Mouse (Mus musculus) gastrocnemius, adult 8-10 months (tissue): ENCODE data around the gene Fam83e. TPM values are rescaled to one million over a fixed set of nuclear protein-coding genes. Genes with fewer than 3 reads are reported as not detected.

Experiments
- DNase-seq, 2 experiments: peaks; one replicate each; pipeline ENCODE4 v3.0.0; 2022; ENCODE audit warnings: low spot score in 2 of 2
- total RNA-seq, 4 experiments: library from RNA; stranded (reverse); gene quantifications; 2 replicates each; pipeline ENCODE4 v1.2.4; 2022

Fam83e gene
- total RNA-seq, 4 experiments from 2014 or later, result 0.10 to 0.38 TPM; not detected in 2

DNA sequence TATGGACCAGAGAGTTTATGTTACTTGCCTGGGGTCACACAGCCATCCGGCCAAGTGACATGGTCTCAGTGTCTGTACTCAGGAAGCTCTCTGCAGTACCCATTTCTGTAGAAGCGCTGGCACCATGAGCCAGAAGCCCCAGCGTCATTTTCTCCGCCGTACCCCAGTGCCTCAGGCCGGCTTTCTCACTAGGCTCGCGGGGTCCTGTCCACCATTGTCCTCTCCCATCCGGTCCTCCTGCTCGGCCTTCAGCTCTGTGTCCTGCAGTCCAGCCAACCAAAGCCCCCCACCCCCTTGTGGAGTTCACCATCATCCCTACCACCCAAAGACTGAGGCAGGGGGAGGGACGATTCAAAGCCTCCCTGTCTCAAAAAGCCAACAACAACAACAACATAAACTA is 19.4 kb upstream of the Fam83e start:
- DNase-seq, result no peak

DNA sequence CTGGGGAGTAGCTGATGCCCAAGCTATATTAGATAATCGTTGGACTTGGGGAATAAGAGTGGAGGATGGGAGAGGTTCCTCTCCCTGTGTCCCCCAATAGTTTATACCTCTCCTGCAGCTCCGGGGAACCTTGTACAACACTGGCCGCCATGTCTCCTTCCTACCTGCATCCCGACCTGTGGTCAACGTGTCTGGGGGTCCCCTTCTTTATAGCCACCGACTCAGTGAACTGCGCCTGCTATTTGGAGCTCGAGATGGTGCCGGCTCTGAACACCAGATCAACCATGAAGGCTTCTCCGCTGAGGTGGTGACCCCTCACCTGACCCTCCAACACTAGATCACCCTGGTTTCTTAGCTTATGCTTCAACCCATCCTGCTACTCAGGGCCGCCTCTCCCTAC is 18.7 kb upstream of the Fam83e start:
- no peak for DNase-seq

DNA sequence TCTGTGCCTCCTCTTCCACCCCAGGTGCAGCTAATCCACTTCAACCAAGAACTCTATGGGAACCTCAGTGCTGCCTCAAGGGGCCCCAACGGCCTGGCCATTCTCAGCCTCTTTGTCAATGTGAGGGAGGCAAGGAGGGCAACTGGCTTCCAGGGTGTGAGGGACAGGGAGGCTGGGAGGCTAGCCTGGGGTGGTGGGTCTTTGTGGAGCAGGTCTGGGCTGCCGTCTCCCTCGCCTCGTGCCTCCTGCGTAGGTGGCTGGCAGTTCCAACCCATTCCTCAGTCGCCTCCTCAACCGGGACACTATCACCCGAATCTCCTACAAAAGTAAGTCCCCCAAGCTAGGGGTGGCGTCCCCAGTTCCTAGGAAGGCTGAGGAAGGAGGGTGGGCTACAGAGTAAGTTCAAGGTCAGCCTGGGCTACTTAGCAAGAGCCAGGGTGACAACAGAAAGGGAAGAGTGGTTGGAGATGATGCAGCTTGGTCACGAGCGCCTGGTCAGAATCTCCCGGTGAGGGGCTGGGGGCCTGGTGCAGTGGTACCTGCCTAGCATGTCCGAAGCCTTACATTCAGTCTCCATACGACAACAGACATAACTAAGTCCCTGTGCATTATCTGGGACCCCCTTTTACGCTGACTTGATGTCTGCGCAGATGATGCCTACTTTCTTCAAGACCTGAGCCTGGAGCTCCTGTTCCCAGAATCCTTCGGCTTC is 18.0 kb upstream of the Fam83e start:
- DNase-seq, result no peak

DNA sequence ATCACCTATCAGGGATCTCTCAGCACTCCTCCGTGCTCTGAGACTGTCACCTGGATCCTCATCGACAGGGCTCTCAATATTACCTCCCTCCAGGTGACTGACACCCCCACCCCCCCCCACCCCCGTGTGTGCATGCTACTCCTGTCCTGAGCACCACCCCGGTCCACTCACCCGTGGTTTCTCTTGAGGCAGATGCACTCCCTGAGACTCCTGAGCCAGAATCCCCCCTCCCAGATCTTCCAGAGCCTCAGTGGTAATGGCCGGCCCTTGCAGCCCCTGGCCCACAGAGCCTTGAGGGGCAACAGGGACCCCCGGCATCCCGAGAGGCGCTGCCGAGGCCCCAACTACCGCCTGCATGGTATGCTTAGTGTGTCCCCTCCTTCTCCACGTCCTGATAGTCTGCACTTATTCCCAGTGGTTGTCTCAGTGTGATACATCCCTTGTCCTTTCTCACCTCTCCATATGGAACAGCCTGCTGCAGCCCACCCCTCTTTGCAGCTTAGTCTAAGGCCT is 17.4 kb upstream of the Fam83e start:
- DNase-seq, result peak in 1 of 2 experiments; percentile 34

DNA sequence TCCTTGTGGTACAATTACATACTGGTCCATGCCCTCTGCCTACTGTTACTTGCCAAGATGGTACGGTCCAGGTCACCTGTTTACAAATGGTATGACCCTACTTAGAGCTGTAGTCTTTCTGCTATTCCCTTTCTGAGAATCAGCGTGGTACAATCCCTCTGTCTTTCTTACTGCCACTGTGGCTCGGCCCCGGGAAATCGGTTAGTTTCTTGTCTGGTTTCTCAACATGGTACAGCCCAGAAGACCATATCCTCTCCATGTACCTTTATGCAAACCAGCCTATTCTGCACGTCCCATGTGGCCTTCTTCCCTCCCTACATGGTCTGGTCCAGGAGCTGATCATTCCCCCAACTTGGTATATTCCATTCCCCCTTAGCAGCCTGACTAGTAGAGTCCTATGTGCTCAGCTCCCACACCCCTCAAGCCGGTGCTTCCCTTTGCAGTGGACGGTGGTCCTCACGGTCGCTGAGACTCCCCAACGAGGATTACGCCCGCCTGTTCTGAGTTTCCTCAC is 16.9 kb upstream of the Fam83e start:
- peak; percentile 61 to 71 for DNase-seq

DNA sequence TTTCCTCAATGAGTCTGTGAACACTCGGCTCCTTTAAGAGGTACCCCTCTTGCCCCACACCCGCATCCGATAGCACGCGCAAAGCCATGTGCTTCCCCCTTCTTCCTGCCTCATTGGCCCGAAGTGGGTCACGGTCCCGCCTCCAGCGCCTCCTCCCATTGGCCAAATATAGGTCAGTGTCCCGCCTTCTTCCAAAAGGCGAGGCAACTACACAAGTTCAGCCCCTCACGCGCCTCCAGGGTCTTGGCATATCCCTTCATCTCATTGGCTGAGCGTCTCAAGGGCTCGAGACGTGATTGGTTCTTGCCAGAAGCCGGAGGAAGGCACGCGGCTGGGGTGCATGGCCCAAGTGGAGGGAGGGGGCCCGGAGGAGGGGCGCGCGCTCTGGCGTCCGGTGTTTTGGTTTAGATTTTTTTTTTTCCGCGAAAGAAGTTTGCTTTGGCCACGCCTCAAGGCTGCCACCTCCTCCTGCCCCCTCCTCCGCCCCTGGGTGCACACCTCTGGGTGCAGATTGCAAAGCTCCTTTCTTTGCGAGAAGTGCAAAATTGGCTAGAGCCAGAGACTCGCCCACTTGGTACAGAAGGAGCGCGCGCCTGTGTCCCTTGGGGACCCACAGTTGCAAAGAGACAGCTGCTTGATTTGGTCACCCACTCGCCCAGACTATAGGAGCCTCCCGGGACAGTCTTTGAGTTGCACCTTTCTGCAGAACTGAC is 16.1 kb upstream of the Fam83e start, which contains the start of gene Dbp:
TSS of gene Dbp (plus strand) at position 359 of the 713 bp plus-strand sequence.
- DNase-seq, result peak; percentile 99 to 100

DNA sequence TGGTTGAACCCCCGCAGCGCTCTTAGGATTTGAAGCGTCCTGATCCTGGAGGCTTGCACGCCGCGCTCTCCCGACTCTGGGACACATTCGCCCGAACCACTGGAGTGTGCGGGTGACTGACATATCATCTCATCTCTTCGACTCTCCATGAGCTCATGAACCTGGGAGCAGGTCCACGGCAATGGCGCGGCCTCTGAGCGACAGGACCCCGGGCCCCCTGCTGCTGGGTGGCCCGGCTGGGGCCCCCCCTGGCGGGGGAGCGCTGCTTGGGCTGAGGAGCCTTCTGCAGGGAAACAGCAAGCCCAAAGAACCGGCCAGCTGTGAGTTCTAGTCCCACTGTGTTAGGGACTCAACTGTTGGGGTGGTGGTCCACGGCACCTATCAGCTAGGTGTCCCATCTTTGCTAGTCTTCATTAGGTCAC is 15.6 kb upstream of the Fam83e start:
- peak in 1 of 2 experiments; percentile 39 for DNase-seq

DNA sequence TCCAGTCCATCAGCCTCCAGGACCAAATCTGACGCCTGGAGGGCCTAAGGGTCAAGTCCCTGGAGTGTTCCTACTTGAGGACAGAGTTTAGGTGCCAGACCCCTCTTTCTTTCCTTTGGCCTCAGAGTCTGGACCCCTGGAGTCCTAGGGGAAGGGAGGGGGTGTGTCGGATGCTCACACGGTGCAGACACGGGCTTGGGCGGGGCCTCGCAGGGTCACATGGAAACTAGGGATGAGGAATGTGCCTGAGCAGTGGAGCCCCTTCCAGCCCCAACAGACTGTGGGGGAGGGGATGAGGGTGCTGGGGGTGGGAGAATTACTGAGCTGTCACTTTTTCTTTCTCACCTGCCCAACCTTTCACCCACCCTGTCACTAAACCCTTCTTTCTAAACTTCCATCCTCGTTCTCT is 15.1 kb upstream of the Fam83e start:
- DNase-seq, result peak; percentile 95

DNA sequence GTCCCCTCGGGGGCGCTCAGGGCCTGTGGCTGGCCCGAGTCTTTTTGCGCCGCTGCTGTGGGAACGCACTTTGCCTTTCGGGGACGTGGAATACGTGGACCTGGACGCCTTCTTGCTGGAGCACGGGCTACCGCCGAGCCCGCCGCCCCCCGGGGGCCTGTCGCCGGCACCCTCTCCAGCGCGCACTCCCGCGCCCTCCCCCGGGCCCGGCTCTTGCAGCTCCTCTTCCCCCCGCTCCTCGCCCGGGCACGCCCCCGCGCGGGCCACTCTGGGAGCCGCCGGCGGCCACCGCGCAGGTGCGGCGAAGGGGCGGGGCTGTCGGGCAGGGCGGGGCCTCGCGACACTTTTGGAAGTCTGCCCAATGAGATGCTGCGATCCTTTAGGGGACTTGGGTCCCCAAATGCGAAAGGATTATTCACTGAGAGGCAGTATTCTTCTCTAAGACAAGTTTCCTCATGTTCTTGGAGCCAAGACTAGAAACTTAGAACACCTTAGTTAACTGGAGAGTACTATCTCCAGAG is 14.2 kb upstream of the Fam83e start:
- DNase-seq, result peak; percentile 90 to 92

DNA sequence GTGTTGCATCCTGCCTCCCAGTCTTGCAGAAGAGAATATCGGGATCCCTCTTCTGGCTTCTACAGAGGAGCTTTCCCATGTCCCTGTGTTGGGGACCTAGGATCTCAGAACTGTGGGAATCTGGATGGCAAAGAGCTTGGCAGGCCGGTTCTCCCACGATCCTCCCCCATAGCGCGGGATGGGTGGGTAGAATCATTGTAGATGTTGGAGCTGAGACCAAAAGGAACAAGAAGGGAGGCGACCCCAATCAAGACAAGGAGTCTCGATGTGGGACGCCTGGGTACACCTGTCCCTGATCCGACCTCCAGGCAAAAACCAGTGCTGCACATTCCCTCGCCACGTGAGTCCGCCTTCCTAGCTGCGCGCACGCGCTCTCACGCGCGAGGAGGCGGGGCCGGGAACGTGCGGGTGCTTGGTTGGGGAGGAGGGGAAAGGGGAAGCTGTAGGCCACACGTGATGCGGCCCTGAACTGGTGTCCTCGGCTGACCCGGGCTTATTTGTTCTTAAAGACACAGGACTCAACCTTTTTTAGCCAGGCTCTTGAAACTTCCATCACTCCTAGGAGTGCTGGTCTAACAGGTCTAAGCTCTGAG is 13.5 kb upstream of the Fam83e start:
- DNase-seq, result peak; percentile 97 to 98

DNA sequence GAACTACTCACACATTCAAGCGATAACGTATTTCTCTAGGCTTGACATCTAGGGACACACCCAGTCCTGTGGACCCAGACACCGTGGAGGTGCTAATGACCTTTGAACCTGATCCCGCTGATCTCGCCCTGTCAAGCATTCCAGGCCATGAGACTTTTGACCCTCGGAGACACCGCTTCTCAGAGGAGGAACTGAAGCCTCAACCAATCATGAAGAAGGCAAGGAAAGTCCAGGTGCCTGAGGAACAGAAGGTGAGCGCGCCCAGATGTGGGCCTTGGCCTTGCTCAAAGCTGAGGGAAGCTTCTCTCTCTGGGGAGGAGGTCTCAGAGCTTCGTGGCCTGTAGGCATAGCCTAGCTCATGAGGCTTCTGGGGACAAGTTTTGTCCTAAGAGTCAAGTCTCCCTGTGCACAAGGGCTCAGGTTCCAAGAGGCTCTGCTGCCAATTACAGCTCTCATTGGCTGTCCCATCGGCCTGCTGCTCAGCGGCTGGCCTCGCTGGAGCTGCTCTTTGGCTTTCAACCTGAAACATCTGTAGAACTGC is 12.7 kb upstream of the Fam83e start:
- peak; percentile 58 to 67 for DNase-seq

DNA sequence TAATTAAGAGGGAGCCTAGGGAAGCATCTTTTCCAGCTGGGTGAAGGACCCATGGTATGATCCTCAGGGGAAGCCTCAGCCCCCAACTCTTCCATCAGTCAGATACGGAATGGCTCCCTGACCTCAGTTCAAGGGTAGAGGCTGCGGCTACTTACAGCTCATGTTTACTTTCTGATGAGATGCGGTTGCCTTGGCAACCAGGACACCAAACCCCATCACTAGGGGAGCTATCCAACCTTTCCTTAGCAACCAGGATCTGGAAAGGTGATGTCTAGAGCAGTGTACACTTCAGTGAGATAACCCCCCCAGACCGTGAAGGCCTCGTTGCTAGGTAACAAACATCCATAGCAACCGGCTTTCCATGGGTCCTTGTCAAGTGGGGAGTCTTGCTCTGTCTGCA is 12.0 kb upstream of the Fam83e start:
- no peak for DNase-seq

DNA sequence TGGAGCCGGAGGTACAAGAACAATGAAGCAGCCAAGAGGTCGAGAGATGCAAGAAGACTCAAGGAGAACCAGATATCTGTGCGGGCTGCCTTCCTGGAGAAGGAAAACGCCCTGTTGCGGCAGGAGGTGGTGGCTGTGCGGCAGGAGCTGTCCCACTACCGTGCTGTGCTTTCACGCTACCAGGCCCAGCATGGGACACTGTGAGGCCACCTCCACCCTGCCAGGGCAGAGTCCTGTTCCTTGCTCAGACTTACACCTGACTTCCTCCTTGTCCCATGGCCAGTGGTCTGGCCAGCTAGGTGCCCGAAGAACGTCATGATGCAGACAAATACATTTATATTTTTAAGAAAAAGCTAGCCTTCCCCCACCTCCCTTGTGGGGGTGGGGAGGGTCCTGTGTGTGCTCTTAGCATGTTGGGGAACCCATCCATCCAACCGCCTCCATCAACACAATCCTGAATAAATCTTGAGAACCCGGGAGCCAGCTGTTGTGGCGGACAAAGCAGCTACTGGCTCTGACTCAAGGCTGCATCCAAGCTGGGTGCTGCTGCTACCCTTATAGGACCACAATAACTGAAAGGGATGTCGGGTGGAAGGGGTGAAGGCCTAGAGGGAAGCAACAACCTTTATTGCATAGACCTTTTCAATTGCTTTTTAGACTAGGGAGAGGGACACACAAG is 11.2 kb upstream of the Fam83e start:
- DNase-seq, result no peak

DNA sequence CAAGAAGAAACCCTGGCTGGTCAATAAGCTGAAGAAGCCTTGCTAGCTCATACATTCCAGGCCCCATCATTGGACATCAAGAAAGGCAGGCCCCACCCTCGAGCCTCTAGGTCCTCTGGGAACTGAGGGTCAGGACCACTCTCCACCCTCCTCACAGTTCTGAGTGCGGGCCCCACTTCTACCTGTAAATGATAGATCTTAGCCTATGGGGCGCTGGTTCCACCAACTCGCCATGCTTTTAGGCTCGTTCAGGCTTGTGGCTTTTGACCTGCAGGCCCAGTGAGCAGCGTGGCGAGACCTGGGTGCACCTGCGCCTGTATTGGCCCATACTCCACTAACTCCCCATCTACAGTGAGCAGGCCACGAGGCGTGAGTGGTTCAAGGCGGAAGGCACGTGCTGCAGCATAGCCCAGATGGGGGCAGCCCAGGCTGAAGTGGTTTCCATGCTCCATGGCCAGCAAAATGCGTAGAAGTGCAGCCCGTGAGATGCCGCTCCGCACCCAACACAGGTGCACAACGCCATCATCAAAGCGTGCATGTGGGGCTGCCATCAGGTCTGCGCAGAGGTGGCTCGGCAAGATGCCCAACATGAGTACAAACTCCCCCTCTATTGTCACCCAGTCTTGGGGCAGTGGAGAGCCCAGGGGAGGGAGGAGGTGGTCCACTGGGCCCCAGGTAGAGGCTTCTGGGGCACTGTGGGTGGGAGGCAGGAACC is 10.4 kb upstream of the Fam83e start:
- peak in 1 of 2 experiments; percentile 44 for DNase-seq

DNA sequence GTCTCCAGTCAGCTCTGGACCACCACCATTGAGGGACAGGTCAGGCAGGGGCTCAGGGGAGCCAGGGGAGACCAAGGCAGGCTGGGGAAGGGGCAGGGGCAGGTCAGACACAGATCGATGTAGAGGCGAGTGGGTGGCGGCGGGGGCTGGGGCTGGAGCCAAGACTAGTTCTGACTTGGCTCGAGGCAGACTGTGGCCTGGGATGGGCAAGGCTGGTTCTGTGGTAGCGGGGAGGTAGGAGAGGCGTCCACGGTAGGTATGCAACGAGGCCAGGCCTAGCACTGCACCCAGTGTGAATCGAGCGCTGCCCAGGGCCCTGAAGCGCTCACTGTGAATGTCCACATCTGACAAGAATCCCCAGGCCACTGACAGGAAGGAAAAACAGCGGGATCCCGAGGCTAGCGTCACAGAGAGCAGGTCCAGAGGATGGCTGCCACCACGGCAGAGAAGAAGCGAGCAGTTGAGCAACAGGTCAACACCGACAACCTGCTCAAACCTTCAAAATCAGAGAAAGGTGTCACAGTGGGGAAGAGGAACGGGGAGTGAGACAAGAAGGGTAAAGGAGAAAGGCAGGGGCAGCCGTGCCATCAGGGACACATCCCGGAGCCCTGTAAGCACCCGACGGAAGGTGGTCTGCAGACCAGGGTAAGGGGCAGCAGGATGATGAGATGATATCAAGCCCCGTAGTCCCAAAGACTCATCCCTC is 9.5 kb upstream of the Fam83e start:
- no peak for DNase-seq

DNA sequence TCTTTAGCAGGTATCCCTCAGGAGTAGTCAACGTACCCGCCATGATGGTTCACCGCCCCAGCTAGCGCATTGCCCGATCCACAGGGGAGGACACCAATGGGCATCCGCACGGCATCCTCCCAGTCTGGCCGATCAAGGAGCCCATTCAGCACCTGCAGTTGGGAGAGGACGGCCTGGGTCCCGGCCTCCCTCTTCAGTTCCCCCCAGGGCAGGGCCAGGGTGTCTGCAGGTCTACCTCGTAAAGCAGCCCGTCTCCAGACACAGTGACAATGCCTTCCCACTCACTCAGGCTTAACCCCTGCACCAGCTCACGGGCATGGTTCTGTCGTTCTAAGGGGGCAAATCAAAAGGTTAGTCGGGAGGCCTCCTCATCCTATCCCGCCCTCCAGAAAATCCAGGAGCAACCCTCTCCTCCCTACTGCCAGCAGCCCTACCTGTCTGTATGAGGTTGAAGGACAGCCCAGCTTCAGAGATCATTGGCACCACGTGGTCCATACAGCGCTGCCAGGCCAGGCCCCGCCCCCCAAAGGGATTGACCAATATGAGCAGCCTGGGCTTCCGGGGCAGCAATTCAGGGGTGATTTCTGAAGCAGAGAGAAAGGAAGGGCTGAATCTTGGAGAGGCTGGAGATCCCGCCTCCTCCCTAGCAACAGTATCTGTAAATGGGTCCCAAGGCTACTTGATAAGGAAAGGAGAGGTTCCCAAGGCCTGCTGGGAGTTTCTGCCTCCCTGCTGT is 8.8 kb upstream of the Fam83e start:
- DNase-seq, result peak; percentile 71 to 78

DNA sequence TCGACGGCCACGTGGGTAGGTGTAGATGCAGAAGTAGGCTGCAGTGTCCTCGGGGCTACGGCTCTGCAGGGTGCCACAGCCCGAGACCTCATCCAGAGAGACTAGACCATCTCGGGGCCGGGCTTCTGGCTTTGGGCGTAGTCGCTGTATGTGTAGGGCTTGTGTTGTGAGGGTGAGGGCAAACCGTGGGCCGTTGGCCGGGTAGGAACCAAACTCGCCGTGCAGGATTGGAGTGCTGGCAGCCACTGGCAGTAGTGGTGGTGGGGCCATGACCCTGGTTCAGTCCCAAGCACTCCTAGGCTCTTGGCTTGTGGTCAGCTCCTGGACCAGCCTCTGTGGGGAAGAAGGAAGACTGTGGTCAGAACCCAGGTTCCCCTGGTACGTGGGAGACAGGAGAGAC is 7.6 kb upstream of the Fam83e start:
- no peak for DNase-seq

DNA sequence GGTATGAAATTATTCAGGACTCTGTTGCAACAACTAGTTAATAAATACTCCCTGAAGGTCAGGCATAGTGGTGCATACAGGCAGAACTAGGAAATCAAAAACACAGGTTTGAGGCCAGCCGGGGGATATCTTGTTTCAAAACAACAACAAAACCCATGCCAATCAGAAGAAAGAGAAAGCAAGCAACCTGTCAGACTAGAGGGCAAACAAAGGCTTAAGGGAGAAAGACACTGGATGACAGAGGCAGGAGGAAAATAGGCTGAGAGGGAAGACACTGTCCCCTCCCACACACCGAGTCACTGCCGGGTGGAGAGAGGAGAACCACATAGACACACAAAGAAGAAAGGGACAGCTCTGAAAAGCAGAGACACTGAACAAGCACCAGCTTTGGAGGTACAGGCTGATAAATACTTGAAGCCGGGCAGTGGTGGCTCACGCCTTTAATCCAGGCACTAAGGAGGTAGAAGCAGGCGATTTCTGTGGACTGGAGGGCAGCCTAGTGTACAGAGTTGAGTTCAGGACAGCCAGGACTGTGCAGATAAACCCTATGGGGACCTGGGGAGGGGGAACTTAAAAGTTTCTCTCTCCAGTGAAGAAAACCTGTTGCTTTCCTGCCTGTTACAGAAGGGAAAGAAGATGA is 7.0 kb upstream of the Fam83e start:
- no peak for DNase-seq
